Mouse (Mus musculus) adrenal gland, postnatal 10 days (tissue): ENCODE measurements around the gene Il18rap. TPM values are rescaled to one million over a fixed set of nuclear protein-coding genes. Genes with fewer than 3 reads are reported as not detected.

Experiments used
- DNase-seq: peaks from one replicate; pipeline ENCODE4 v3.0.0; 2021; ENCODE audit warnings: mixed read lengths
- long read RNA-seq, 2 experiments: library from polyadenylated mRNA; stranded (forward); transcript quantifications; one replicate each; pipeline ENCODE4 v2.0.0; 2021
- total RNA-seq, 2 experiments: library from RNA; stranded (reverse); gene quantifications; 2 replicates each; pipeline ENCODE4 v1.2.3; 2021

Il18rap gene
- total RNA-seq: under 1 TPM; 0.57 to 0.94 TPM
- long read RNA-seq, experiment 1: 0 reads
- long read RNA-seq, experiment 2: 0 reads

GRCm38 (mm10) chr1:40514851-40515585, at the start of gene Il18rap:
Gene Il18rap, plus strand, starts transcription at chr1:40515362.
- no peak for DNase-seq

- DNase-seq: peak; percentile 7
Measured at GRCm38 (mm10) chr1:40465477-40466430, 49.4 kb upstream of the Il18rap start, which contains the start of gene Il18r1. Gene Il18r1, plus strand, starts transcription at chr1:40465552.

GRCm38 (mm10) chr1:40467306-40467705, 47.9 kb upstream of the Il18rap start:
- no peak for DNase-seq

- DNase-seq: no peak
Measured at GRCm38 (mm10) chr1:40468805-40469204, 46.4 kb upstream of the Il18rap start.

GRCm38 (mm10) chr1:40469900-40470299, 45.3 kb upstream of the Il18rap start:
- no peak for DNase-seq

- DNase-seq: no peak
Measured at GRCm38 (mm10) chr1:40472401-40472800, 42.8 kb upstream of the Il18rap start.

- DNase-seq: no peak
Measured at GRCm38 (mm10) chr1:40473640-40474039, 41.5 kb upstream of the Il18rap start.

GRCm38 (mm10) chr1:40474336-40474735, 40.8 kb upstream of the Il18rap start:
- DNase-seq: no peak

- DNase-seq: no peak
Measured at GRCm38 (mm10) chr1:40475697-40476096, 39.5 kb upstream of the Il18rap start.

GRCm38 (mm10) chr1:40476756-40477155, 38.4 kb upstream of the Il18rap start:
- DNase-seq: no peak

GRCm38 (mm10) chr1:40479505-40479923, 35.6 kb upstream of the Il18rap start:
- no peak for DNase-seq

GRCm38 (mm10) chr1:40494594-40494993, 20.6 kb upstream of the Il18rap start:
- DNase-seq: no peak

- no peak for DNase-seq
Measured at GRCm38 (mm10) chr1:40499708-40500107, 15.5 kb upstream of the Il18rap start.

GRCm38 (mm10) chr1:40501126-40501525, 14.0 kb upstream of the Il18rap start:
- no peak for DNase-seq

GRCm38 (mm10) chr1:40501546-40502398, 13.4 kb upstream of the Il18rap start:
- no peak for DNase-seq

- no peak for DNase-seq
Measured at GRCm38 (mm10) chr1:40504548-40504947, 10.6 kb upstream of the Il18rap start.

- DNase-seq: no peak
Measured at GRCm38 (mm10) chr1:40516364-40516763, 1.2 kb downstream of the Il18rap start.

GRCm38 (mm10) chr1:40522918-40523317, 7.8 kb downstream of the Il18rap start:
- no peak for DNase-seq

- no peak for DNase-seq
Measured at GRCm38 (mm10) chr1:40523971-40524722, 9.0 kb downstream of the Il18rap start.

- no peak for DNase-seq
Measured at GRCm38 (mm10) chr1:40529287-40529686, 14.1 kb downstream of the Il18rap start.

GRCm38 (mm10) chr1:40537577-40537976, 22.4 kb downstream of the Il18rap start:
- no peak for DNase-seq
